Mouse (Mus musculus): ENCODE measurements around the gene Mab21l1. TPM values are rescaled to one million over a fixed set of nuclear protein-coding genes. Genes with fewer than 3 reads are reported as not detected.

Gene Mab21l1
- polyA plus RNA-seq, 1 experiment from 2014 or later, result 32.2 TPM

GRCm38 (mm10) chr3:55824864-55825263 lies 42.6 kb downstream of the Mab21l1 start:
- ATAC-seq, result peak; percentile 51; the same call in 1 of the 2 replicates
- H3K36me3 ChIP-seq (ENCODE audit: control insufficient read depth, insufficient read depth), result no peaks in the 10 kb centered on the region
- H3K27me3 ChIP-seq (replicated peaks; ENCODE audit: control insufficient read depth, insufficient read depth, low read length), result no peaks in the 10 kb centered on the region
- H3K4me2 ChIP-seq (ENCODE audit: low read length), result no peak overlapping the region
- 78% methylated on average over 3 of the region's 3 CpGs for WGBS
- H3K4me1 ChIP-seq (replicated peaks; ENCODE audit: control insufficient read depth, insufficient read depth, low read length), result no peaks in the 10 kb centered on the region
- no peak overlapping the region for H3K4me3 ChIP-seq (replicated peaks; ENCODE audit: low read length)
- H3K9me3 ChIP-seq (ENCODE audit: control insufficient read depth, low read length), result no peaks in the 10 kb centered on the region
- no peak overlapping the region for H3K9ac ChIP-seq (replicated peaks; ENCODE audit: low read depth, low read length)
- H3K27ac ChIP-seq (ENCODE audit: low read length), result no peak overlapping the region

DNA sequence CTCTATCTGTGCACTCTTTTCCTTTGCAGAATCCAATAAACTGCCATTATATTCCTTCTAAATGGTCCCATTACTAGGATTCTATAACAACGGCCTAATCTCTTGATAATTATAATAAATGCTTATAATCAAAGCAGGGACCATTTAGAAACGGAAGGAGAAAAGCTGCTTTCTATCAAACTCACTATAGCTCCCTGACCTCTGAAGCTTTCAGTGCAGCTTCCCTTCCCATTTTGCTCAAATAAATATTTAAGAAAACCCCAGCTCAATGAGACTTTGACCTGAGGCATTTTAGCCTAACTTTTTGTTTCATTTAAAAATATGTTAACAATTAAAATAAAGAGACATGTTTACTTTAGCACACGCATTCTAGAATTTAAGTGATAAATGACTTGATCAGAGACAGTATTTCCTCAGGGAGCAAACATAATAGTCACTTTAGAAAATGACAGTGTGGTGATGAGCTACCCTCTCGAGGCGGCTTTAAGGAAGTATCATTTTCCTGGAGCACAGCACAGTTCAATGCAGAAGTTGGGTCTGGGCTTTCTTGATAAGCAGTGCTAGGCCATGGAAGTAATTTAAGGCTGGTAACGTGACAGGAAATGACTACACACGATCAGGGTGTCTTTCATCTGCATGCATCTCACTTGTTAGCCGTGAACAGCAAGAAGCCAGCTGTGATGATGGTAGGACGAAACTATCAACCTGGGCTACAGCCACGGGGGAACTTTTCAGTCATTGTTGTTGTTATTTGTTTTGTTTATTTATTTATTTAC lies 46.4 kb downstream of the Mab21l1 start:
- no peak overlapping the region for H3K4me2 ChIP-seq (ENCODE audit: low read length)
- no peaks in the 10 kb centered on the region for H3K27me3 ChIP-seq (replicated peaks; ENCODE audit: control insufficient read depth, insufficient read depth, low read length)
- no peaks in the 10 kb centered on the region; the same call in 1 of the 2 replicates for H3K4me1 ChIP-seq (replicated peaks; ENCODE audit: control insufficient read depth, insufficient read depth, low read length)
- WGBS, result 61% methylated on average over 10 of the region's 10 CpGs
- no peaks in the 10 kb centered on the region for H3K36me3 ChIP-seq (ENCODE audit: control insufficient read depth, insufficient read depth)
- no peak overlapping the region for H3K27ac ChIP-seq (ENCODE audit: low read length)
- ATAC-seq, result no peak
- H3K9me3 ChIP-seq (ENCODE audit: control insufficient read depth, low read length), result no peaks in the 10 kb centered on the region
- H3K4me3 ChIP-seq (replicated peaks; ENCODE audit: low read length), result no peak overlapping the region
- no peak overlapping the region for H3K9ac ChIP-seq (replicated peaks; ENCODE audit: low read depth, low read length)

GRCm38 (mm10) chr3:55830226-55830625 lies 47.9 kb downstream of the Mab21l1 start:
- Histone ChIP-seq H3K4me3 (replicated peaks; ENCODE audit: low read length) (no peak overlapping the region), H3K4me2 (ENCODE audit: low read length) (no peak overlapping the region), H3K4me1 (replicated peaks; ENCODE audit: control insufficient read depth, insufficient read depth, low read length) (no peaks in the 10 kb centered on the region; the same call in 1 of the 2 replicates), H3K9me3 (ENCODE audit: control insufficient read depth, low read length) (no peaks in the 10 kb centered on the region), H3K27me3 (replicated peaks; ENCODE audit: control insufficient read depth, insufficient read depth, low read length) (no peaks in the 10 kb centered on the region), H3K36me3 (ENCODE audit: control insufficient read depth, insufficient read depth) (no peaks in the 10 kb centered on the region), H3K27ac (ENCODE audit: low read length) (no peak overlapping the region), H3K9ac (replicated peaks; ENCODE audit: low read depth, low read length) (no peak overlapping the region)
- no peak for ATAC-seq
- WGBS, result 48% methylated on average over 5 of the region's 5 CpGs
